Mouse (Mus musculus) lung, embryonic 16.5 days (tissue): ENCODE results near the gene Sucnr1. TPM values are rescaled to one million over a fixed set of nuclear protein-coding genes. Genes with fewer than 3 reads are reported as not detected.

Source experiments
- ATAC-seq: fragments of 200-750 bp; cut with Nextera tagmentation; 2 replicates; pipeline ENCODE4 v1.8.0; 2017; ENCODE audit warnings: low read depth, mild to moderate bottlenecking, moderate library complexity
- H3K27ac ChIP-seq: fragments of 300-500 bp; sonication (generic); 2 replicates; pipeline ENCODE4 v1.5.1; 2014; ENCODE audit warnings: mild to moderate bottlenecking, control low read depth, low read length
- H3K27me3 ChIP-seq: fragments of 300-500 bp; sonication (generic); 2 replicates; pipeline ENCODE4 v1.6.1; 2014; ENCODE audit warnings: low read depth, low read length, mixed read lengths; ENCODE audit not compliant: control insufficient read depth, insufficient read depth
- H3K36me3 ChIP-seq: fragments of 300-500 bp; sonication (generic); 2 replicates; pipeline ENCODE4 v1.6.1; 2014; ENCODE audit warnings: low read length; ENCODE audit not compliant: control insufficient read depth, insufficient read depth
- H3K4me1 ChIP-seq: fragments of 300-500 bp; sonication (generic); replicated peaks from 2 replicates; pipeline ENCODE4 v1.6.1; 2014; ENCODE audit warnings: low read length, mixed read lengths; ENCODE audit not compliant: control insufficient read depth, insufficient read depth
- H3K4me2 ChIP-seq: fragments of 300-500 bp; sonication (generic); 2 replicates; pipeline ENCODE4 v1.6.1; 2014; ENCODE audit warnings: low read depth, low read length, control low read depth
- H3K4me3 ChIP-seq: fragments of 300-500 bp; sonication (generic); 2 replicates; pipeline ENCODE4 v1.5.1; 2014; ENCODE audit warnings: mild to moderate bottlenecking, low read length, control low read depth
- H3K9ac ChIP-seq: fragments of 300-500 bp; sonication (generic); 2 replicates; pipeline ENCODE4 v1.6.1; 2014; ENCODE audit warnings: low read length, control low read depth
- H3K9me3 ChIP-seq: fragments of 300-500 bp; sonication (generic); 2 replicates; pipeline ENCODE4 v1.6.1; 2016; ENCODE audit warnings: low read length; ENCODE audit not compliant: control insufficient read depth
- WGBS: fragments of 180-500 bp; shearing (Covaris S2); extraction: QIAGEN DNeasy Blood & Tissue Kit; methylation state at CpG from one replicate; pipeline ENCODE4 v1.1.7; 2014; 5-methylcytosine and 5-hydroxymethylcytosine counted together
- polyA plus RNA-seq: library from polyadenylated mRNA; unstranded; fragments of >200 nt; fragmentation: Nextera tagmentation; extraction: Ambion mirVana; gene quantifications from 2 replicates; pipeline ENCODE4 v1.2.1, GENCODE M21; 2015

Sucnr1 gene
- not detected in 2 replicates for polyA plus RNA-seq

GRCm38 (mm10) chr3:60081648-60082047 lies at the start of gene Sucnr1:
Gene Sucnr1 (plus strand): TSS chr3:60081869.
- H3K27ac ChIP-seq = no peak within 1 kb of the TSS
- H3K4me1 ChIP-seq = peaks cover 12% of the 10 kb centered on the region
- H3K27me3 ChIP-seq = no peaks in the 10 kb centered on the region
- no peaks in the 10 kb centered on the region for H3K9me3 ChIP-seq
- no peak within 1 kb of the TSS for H3K9ac ChIP-seq
- no peak for ATAC-seq
- no peak within 1 kb of the TSS for H3K4me2 ChIP-seq
- no peak within 1 kb of the TSS for H3K4me3 ChIP-seq
- WGBS = 63% methylated on average over 4 of the region's 4 CpGs
- no peaks in the 10 kb centered on the region for H3K36me3 ChIP-seq

GRCm38 (mm10) chr3:60046221-60046913 lies 35.3 kb upstream of the Sucnr1 start:
- Histone ChIP-seq H3K4me3 (no peak overlapping the region), H3K4me2 (no peak overlapping the region), H3K27ac (no peak overlapping the region), H3K27me3 (no peaks in the 10 kb centered on the region), H3K9me3 (no peaks in the 10 kb centered on the region), H3K9ac (no peak overlapping the region), H3K36me3 (no peaks in the 10 kb centered on the region), H3K4me1 (no peaks in the 10 kb centered on the region)
- ATAC-seq = no peak
- 54% methylated on average over 3 of the region's 3 CpGs for WGBS

- Histone ChIP-seq H3K9ac (no peak overlapping the region), H3K9me3 (no peaks in the 10 kb centered on the region), H3K4me2 (no peak overlapping the region), H3K4me1 (no peaks in the 10 kb centered on the region), H3K27ac (no peak overlapping the region), H3K27me3 (no peaks in the 10 kb centered on the region), H3K36me3 (no peaks in the 10 kb centered on the region), H3K4me3 (no peak overlapping the region)
- ATAC-seq = no peak
- 62% methylated on average over 3 of the region's 3 CpGs for WGBS
Measured at GRCm38 (mm10) chr3:60053231-60053927, 28.3 kb upstream of the Sucnr1 start.

- Histone ChIP-seq H3K4me3 (no peak overlapping the region), H3K4me2 (no peak overlapping the region), H3K36me3 (no peaks in the 10 kb centered on the region), H3K9ac (no peak overlapping the region), H3K9me3 (no peaks in the 10 kb centered on the region), H3K27me3 (no peaks in the 10 kb centered on the region), H3K4me1 (no peaks in the 10 kb centered on the region), H3K27ac (no peak overlapping the region)
- ATAC-seq = no peak
- WGBS = 68% methylated on average over 2 of the region's 2 CpGs
Measured at GRCm38 (mm10) chr3:60053931-60054330, 27.7 kb upstream of the Sucnr1 start.

GRCm38 (mm10) chr3:60056451-60056850 lies 25.2 kb upstream of the Sucnr1 start:
- Histone ChIP-seq H3K4me1 (no peaks in the 10 kb centered on the region), H3K4me2 (no peak overlapping the region), H3K4me3 (no peak overlapping the region), H3K9me3 (no peaks in the 10 kb centered on the region), H3K27me3 (no peaks in the 10 kb centered on the region), H3K36me3 (no peaks in the 10 kb centered on the region), H3K27ac (no peak overlapping the region), H3K9ac (no peak overlapping the region)
- 31% methylated on average over 3 of the region's 3 CpGs for WGBS
- ATAC-seq = no peak

- H3K9ac ChIP-seq = no peak overlapping the region
- H3K9me3 ChIP-seq = no peaks in the 10 kb centered on the region
- no peak for ATAC-seq
- H3K27ac ChIP-seq = no peak overlapping the region
- H3K36me3 ChIP-seq = no peaks in the 10 kb centered on the region
- no peak overlapping the region for H3K4me2 ChIP-seq
- H3K27me3 ChIP-seq = no peaks in the 10 kb centered on the region
- no peaks in the 10 kb centered on the region for H3K4me1 ChIP-seq
- WGBS = 63% methylated on average over 2 of the region's 2 CpGs
- no peak overlapping the region for H3K4me3 ChIP-seq
Measured at GRCm38 (mm10) chr3:60057070-60057808, 24.4 kb upstream of the Sucnr1 start.

GRCm38 (mm10) chr3:60057809-60058082 lies 23.9 kb upstream of the Sucnr1 start:
- H3K36me3 ChIP-seq = no peaks in the 10 kb centered on the region
- H3K4me1 ChIP-seq = no peaks in the 10 kb centered on the region
- 28% methylated on average over 1 of the region's 1 CpGs for WGBS
- H3K9ac ChIP-seq = no peak overlapping the region
- no peak overlapping the region for H3K27ac ChIP-seq
- ATAC-seq = no peak
- no peak overlapping the region for H3K4me2 ChIP-seq
- H3K9me3 ChIP-seq = no peaks in the 10 kb centered on the region
- no peak overlapping the region for H3K4me3 ChIP-seq
- no peaks in the 10 kb centered on the region for H3K27me3 ChIP-seq

GRCm38 (mm10) chr3:60078883-60079415 lies 2.7 kb upstream of the Sucnr1 start:
- WGBS = 68% methylated on average over 1 of the region's 1 CpGs
- ATAC-seq = peak; percentile 91
- H3K4me3 ChIP-seq = no peak overlapping the region
- H3K4me1 ChIP-seq = peaks cover 12% of the 10 kb centered on the region
- H3K27me3 ChIP-seq = no peaks in the 10 kb centered on the region
- H3K9ac ChIP-seq = no peak overlapping the region
- H3K36me3 ChIP-seq = no peaks in the 10 kb centered on the region
- no peak overlapping the region for H3K4me2 ChIP-seq
- no peaks in the 10 kb centered on the region for H3K9me3 ChIP-seq
- H3K27ac ChIP-seq = peak overlapping the region; percentile 46; the same call in 1 of the 2 replicates

- Histone ChIP-seq H3K4me1 (peaks cover 12% of the 10 kb centered on the region), H3K27ac (no peak overlapping the region), H3K9ac (no peak overlapping the region), H3K27me3 (no peaks in the 10 kb centered on the region), H3K4me3 (no peak overlapping the region), H3K36me3 (no peaks in the 10 kb centered on the region), H3K4me2 (no peak overlapping the region), H3K9me3 (no peaks in the 10 kb centered on the region)
- 31% methylated on average over 4 of the region's 4 CpGs for WGBS
- ATAC-seq = no peak
Measured at GRCm38 (mm10) chr3:60080572-60080971, 1.1 kb upstream of the Sucnr1 start.
